Mouse (Mus musculus): Measurements from ENCODE around the gene Nsg1. TPM values are rescaled to one million over a fixed set of nuclear protein-coding genes. Genes with fewer than 3 reads are reported as not detected.

The Nsg1 gene
- 100 to 1,000 TPM; 394 to 463 TPM for total RNA-seq (2021)

DNA sequence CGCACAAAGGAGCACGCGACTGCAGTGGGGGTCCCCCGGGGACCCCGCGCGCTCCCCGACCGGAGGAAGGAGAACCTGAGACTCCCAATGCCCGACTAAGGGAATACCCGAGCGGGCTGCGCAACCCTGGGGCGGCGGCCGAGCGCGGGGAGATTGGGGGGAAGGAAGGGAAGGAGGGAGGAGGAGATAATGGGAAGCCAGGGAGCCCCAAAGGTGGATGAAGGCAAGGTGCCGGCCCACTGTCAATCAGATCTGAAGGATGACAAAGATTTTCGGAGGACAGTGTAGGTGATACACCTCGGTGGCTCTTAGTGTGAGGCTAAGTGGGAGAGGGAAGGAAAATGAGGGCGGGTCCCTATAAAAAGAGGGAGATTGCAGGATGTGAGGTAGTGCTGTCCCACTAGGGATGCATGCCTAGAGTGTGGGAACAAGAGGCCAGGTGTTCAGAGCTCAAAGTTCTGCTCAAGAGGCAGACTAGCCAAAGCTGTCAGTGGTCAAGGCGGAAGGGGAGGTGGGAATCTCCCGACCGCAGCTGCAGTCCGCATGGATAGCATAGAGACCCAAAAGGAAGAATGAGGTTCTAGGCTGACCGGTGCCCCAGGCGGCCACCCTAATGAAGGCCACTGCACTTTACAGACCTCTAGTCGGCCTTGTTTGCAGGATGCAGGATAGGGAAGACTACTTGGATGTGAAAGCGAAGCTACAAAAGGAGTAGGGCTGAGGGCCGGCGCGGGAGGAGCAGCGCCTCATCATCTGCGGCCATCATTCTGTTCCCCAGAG, at the start of gene Nsg1:
Gene Nsg1, minus strand, starts transcription at position 274 of the 780 bp plus-strand sequence.
- no peak for DNase-seq

DNA sequence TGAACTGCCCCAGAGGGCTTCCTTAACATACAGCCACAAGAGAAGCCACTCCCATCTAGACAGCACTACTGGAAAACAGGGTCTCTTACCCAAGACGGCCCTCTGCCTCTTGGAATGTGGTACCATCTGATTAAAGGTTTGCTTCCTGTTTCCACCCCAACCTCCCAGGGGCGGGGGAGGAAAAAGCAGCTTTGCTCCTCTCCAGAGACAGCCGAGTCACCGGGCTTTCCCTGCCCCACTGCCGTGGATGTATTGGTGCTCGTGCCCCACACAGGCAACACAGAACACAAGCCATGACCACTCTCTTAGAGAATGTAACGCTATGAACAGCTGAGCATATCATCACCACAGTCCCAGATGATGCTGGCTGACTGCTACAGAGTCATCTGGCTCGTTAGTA, 49.3 kb upstream of the Nsg1 start:
- no peak for DNase-seq

DNA sequence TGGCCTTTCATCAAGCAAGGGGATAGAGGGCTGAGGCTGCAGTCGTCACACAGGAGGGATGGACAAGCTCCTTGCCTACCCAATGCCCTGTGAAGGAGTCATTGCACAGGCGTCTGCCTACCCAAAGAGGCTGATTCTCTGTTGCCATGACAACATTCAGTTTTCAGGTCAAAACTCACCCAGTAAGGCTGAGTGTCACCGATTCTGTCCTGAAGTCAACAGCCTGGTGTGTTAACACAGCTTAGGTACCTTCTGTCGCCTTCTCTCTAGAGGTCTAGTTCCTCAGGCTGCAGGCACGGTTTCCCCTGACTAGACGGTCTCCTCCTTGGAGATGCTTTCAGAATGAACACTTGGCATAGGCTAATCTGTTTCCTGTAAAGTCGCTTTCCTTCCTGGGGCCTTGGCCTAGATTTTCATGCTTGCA, 45.6 kb upstream of the Nsg1 start:
- no peak for DNase-seq

DNA sequence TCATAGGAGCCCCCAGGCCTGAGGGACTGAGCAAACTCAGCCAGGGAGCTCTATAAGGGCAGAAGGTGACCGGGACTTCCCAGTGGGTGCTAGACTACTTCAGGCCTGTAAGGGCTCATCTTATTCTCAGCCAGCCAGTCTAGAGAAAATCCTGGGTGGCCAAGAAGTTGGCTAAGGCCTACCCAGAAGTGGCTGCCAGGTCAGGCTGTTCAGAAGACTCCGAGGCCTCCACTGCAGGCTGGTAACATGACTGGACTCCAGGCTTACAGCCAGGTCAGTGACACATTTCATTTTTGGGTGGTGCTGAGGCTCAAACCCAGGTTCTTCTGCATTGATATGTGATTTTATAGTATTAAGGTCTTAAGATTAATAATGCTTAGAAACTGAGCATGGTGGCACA, 40.0 kb upstream of the Nsg1 start:
- no peak for DNase-seq

DNA sequence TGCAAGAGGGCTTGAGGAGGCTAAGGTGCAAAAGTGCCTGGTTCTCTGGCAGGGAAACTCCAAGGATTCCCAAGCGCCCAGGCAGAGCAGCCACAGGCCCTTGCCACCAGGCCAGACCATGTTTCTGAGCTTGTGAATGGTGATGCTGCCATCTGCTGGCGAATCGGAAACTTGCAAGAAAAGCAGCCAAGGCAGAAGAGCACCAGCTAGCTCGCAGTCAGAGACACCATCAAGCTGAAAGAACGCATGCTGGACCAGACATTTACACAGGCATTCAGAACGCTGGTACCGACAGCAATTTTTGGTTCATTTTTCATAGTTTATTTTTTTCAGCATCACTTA, 37.7 kb upstream of the Nsg1 start:
- DNase-seq = peak; percentile 84 to 87

DNA sequence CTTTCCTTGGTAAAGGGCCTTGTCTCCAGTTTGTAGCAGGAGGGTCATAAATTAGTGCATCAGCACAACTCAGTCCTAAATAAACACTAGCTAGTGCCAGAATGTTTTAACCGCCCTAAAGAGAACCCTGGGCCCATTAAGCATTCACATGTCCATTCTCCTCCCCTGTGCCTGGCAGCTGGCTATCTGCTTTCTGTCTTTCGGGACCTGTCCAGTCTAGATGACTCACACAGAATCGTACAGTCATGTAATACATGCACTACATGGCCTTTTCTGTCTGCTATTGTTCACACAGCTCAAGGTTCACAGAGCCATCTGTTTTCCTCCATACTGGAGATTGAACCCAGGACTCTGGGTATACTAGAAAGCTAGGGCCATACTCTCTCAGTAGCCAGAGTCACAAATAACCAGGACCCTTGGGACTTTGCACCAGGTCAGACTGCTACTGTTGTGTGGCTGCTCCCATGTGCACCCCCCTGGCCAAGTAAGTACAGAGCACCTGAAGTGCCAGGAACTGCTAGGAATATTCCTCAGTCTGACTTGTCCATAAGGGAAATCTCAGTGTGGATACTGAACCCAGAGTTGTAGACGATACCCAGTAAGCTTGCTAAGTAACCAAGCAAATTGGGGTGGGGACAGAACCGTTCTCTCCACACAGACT, 37.2 kb upstream of the Nsg1 start:
- no peak for DNase-seq

DNA sequence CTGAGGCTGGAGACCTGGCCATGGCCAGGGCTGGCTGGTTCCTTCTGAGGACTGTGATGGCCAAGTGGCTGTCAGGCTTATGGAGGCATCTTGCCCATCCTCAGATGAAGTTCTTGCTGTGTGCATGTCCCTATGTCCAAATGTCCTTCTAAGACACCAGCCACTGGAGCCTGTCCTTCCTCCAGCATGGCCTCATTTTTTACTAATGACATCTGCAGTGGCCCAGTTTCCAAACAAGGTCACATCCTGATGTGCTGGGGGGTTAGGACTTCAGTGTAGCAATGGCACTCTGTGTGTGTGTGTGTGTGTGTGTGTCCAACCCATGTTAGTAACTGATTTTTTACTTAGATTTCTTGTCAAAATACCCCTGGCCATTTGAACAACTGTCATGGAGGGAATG, 36.2 kb upstream of the Nsg1 start:
- DNase-seq = no peak

DNA sequence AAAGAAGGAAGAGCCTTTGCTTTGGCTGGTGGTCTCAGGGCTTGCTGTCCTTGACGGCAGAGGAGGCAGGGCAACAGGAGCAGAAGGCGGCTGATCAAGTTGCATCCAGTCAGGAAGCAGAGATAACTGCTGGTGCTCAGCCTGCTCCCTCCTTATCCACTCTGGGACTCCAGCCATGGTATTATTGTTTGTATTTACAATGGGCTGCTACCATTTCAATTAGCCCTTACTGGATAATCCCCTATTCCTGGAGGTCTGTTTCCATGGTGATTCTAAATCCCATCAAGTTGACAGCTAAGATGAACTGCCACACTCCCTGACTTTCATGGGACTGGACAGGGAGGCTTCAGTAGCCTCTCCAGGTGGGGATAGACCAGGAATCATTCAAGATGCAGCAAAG, 35.2 kb upstream of the Nsg1 start:
- DNase-seq = no peak

DNA sequence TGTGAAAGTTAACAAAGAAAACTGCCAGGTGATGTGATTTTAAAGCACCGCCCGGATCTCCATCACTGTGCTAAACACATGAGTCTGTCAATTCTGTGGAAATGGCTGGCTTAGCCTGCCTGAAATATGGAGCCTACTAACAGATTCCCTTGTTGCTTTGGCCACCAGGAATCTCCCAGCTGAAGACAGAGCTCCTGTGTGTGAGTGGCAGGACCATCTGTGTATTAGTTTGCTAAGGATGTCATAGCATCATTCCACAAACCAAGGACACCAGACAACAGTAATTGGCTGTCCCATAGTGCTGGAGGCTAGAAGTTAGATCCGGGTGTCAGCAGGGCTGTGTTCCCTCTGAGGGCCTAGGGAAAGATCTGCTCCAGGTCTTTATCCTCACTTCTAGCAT, 31.2 kb upstream of the Nsg1 start:
- no peak for DNase-seq

DNA sequence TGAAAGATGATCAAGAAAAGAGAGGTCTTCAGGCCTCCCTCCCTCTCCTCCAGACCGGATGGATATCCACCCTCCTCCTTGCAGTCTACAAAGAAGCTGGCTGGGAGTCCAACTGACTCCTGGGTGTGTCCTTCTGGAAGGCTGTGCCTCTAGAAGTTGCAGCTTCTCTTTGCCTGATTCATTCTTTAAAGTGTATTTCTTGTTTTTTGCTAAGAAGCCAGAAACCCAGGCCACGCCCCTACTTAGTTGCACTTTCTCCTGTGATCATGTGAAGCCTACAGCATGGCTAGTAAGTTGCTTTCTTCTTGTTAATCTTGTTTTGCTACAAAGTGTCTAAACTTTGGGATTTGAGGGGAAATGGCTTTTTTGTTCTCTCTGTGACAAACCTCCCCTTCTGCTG, 27.3 kb upstream of the Nsg1 start:
- DNase-seq = no peak

DNA sequence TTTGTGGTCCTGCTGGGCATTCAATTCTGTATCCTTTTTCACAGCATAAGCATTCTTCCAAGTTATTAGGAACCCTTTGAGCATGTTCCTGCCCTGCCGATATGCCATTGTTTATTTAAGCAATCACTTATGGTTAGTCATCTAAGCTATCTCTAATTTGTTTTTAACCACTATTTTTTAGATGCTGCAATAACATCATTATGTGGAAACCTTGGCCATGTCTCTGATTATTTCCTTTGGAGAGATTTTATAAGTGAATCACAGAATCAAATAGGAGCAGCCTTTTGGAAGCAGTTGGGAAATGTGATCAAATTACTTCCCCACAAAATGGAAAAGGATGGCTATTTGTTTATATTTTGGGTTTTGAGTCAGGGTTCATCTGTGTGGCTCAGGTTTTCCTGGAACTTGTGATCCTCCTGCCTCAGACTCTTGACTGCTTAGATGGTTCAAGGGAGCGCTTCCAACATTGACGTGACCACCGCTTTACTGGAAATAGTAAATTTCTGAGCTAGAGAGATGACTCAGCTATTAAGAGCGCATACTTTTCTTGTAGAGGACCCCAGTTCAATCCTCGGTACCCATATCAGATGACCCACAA, 25.1 kb upstream of the Nsg1 start:
- DNase-seq = no peak

DNA sequence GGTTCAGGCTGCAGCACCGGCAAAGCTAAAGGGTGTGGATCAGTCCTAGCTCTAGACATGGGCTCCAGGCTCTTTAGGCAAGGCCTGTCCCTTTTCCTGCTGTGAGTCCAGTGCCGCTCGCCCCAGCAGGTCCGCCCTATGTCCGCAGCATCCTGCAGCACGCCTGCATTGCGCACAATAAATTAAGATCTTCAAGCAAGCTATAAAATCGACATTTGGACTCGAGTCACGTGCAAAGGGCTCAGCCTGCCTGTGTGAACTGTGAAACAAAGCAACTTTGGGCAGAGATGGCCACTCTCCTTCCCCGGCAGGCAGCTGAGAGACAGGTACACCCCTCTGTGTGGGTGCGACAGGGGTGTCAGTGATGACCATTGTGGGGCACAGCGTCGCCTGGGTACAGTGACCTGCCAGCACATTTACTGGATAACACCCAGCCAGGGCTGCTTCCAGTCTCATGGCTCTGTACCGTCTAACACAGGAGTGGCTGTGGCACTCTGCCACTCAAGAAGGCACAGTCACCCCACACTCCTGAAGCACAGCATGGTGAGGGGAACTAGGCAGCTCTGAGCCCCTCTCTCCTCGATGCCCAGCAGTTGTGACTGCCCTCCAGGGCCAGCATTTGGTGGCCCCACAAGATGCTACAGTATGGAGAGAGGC, 14.7 kb upstream of the Nsg1 start:
- no peak for DNase-seq

DNA sequence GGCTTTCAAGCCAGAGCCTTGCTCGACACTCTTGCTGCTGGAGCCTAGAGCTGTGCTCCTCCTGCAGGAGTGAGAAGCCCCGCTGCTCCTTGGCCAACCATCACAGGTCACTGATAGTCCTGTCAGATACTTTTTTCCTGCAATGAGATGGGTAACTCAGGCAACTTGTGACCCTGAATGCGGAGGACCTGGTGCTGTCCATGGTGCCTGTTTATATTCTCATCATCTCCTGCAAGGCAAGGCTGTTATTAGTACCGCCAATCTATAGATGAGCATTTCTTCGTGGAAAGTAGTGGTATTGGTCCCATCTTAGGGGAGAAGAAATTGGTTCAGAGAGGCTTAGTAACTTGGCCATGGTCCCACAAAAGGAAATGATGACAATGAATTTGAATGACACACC, 14.1 kb upstream of the Nsg1 start:
- DNase-seq = no peak

DNA sequence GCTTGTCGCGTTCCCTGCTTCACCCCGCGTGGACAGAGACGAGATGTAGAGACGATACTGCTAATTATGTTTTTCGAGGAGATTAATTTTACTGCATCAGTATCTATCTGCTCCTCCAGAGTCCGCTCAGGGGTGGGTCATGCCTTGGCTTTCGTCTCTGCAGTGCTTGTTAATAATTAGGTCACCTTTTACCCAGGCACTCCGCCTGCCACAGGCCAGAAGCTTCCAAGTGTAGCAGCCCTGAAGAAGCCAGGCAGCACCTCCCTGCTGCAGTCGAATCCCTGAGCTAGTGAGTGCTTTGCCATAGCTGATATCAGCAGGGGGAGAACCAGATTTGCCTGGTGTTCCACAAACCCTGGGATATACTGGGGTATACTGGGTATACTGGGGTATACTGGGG, 8.8 kb upstream of the Nsg1 start:
- no peak for DNase-seq

DNA sequence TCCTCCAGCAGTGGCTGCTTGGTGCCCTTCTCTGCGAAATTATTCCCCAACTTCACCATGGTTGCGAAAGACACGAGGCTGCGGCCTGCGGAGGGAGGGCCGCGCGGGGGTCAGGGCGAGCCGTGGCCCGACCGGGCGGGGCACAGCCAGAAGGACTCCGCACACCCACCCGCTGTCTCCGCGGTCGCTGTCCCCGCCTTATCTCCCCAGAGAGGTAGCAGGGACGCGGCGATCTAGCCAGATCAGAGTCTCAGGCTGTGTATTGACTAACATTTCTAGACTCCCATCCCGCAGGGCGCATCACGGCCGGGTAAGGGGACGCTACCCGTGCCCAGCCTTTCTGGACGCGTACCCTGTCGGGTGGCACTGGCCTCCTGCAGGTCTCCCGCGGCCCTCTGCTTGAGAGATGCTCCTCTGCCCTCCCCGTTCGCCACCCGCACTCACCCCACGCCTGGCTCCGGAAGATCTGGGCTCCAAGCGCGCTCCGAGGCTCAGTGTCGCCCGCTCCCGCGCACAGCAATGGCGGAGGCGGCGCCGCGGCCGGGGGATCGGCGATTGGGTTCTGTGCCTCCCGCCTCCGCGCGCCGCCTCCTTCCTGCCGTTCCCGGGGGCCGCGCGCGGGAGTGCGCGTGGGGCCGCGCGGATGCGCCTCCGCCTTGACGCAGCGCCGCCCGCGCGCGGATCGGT, 617 bp downstream of the Nsg1 start:
- DNase-seq = peak; percentile 77 to 79

DNA sequence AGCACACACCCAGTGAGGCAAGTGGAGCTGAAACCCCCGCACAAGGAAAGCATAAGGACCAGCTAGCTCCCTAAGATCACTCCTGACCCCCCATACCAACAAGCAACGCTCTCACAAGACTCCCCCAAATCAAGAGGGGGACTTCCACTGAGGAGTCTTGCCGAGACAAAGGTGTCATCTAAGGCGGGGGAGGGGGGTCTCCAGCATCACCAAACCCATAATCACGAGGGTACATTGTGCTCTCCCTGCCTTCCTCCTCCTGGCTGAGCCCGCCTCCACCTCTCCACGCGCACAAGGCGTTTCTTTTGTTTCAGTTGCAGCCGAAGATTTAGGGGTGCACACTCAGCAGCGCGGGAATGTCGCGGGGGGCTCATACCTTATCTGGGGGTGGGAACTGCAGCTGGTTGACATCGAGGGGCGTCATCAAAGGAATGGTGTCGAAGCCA, 1.2 kb downstream of the Nsg1 start:
- DNase-seq = peak in 1 of 2 experiments; percentile 57

DNA sequence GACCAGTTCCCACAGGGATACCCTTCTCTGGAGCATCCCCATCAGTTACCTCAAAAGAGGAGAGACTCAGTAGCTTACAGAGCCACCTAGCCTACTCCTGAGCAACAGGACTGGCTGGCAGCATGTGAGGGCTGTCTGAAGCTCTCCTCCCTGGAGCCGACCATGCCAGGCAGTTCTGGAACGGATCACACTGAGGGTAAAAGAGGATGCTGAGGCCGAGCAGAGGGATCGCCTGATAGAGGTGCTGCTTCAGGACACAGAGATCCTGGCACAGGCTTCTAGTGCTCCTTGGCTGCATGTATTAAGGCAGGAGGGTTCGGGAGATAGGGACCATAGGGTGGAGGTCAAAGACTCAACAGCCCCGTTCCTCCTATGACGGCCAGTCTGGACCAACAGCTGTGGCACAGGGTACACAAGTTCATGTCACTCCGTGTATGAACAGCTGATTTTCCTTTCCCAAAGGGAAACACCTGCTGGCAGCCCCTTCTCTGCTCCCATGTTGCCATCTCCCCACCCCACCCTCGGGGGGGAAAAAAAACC, 2.2 kb downstream of the Nsg1 start:
- DNase-seq = no peak

DNA sequence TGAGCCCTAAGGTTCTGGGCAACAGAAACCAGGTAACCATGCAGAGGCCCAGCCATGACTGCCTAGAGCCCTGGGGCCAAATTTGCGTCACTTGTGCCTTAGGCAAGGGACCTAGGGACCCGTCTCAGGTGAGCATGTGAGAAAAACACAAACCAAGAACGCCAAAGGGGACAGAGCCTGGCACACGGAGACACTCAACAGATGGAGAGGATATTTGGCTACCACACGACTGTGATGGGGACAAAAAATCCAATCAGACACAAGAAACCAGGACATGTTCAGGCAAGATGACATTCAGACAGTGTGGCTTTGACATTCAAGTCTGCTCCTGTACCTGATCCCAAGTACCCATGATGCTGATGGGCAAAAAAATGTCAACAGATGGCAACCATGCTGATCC, 6.1 kb downstream of the Nsg1 start:
- DNase-seq = no peak

DNA sequence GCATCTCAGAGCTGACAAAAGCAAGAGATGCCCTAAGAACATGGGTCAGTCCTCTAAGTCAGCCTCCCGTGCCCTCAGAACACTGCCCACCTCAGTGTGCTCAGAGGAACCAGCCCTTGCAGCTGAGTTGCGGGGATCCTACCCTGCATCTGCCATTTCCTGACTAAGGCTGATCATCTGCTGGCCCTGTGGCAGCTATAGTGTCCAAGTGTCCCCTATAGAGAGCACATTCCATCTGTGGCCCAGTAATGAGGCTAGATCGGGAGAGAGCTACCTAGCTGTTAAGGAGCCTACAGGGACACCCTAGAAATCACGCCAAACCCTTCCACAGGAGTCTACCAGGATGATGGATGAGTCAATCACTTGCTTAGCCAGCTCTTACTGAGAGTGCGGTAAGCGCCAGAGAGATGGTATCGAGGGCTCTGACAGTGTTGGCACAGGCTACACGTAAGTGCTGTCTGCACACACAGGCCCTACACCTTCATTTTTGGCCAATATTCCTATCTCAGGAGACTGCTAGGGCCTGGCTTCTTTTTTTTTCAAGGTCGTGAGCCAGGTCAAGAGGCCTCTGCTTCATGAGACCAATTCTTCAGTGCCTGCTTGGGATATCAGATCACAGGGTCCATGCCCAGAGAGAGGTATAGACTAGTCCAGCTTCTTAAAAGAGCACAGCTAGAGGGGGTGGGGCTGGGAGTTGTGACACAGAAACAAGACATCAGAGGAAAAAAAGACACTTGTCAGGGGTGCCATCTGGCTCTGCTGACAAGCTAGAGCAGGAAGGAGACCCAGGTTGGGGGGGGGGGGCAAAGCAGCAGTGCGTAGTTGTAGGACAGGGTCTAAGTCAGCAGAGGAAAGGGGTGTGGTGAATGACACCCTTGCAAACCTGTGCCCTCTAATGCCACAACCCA, 7.3 kb downstream of the Nsg1 start:
- DNase-seq = no peak

DNA sequence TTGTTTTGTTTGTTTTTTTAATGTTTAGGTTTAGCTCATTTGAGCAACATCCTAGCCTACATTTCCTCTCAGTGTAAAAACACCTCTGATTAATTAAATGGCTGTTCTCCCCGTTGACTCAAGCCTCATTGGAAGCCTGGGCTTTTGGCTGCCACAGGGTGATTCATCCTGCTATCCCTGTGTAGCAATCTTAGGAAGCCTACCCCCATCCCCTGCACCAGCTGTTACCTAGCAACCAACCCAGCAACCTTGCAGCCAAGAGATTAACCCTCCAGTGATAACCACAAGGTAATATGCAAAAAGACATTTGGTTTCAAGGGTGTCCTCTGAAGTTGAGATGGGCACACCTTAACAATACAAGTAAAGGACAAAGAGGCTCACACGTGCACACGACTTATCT, 8.4 kb downstream of the Nsg1 start:
- peak in 1 of 2 experiments; percentile 54 for DNase-seq

DNA sequence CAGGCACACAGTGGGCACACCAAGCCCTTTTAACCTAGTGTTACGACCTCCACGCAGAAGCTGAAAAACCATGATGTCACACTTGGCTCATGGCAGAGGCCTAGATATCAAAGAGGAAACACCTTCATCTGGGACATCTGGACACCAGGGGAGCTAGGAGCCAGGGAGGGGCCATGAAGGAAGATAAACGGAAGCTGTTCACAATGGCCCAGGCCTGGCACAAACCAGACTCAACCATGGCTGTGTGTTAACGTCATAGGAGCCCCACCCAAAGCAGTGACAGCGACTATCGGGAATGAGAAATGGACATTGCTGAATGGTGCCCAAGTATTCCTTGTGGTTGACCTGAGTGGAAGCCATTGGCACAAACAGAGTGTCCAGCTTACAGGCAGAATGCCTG, 13.2 kb downstream of the Nsg1 start:
- no peak for DNase-seq

Measured in layer of hippocampus, postnatal 36 days (tissue).